Mouse (Mus musculus) Patski (cell line): ENCODE results near the gene Slc24a4. TPM values are rescaled to one million over a fixed set of nuclear protein-coding genes. Genes with fewer than 3 reads are reported as not detected.

Source experiments
- ATAC-seq: fragments of 100-300 bp; one replicate; pipeline ENCODE4 v1.8.0; 2021
- CTCF ChIA-PET: fragments of 350-600 bp; sonication (Branson Sonifier 250); formaldehyde crosslinking; loops from one replicate; lab custom pipeline; 2022; ENCODE audit warnings: inconsistent platforms; lab: Charles Lee
- POLR2A ChIA-PET: fragments of 350-600 bp; sonication (Branson Sonifier 250); formaldehyde crosslinking; loops from one replicate; lab custom pipeline; 2022; ENCODE audit warnings: antibody characterized with exemption, inconsistent platforms; lab: Charles Lee
- DNase-seq: peaks from one replicate; pipeline ENCODE4 v3.0.0-alpha.2; 2011; ENCODE audit warnings: low read depth, low spot score
- H3K27me3 ChIP-seq: fragments of 371-371 bp; one replicate; pipeline ENCODE4 v1.5.1; 2021
- CTCF ChIP-seq: fragments of 100-300 bp; IDR thresholded peaks from one replicate; pipeline ENCODE4 v1.5.1; 2021
- in situ Hi-C: fragments of 300-500 bp; cut with MboI; formaldehyde crosslinking; loops from 3 replicates; pipeline ENCODE4 v1.11.1; 2018; ENCODE audit warnings: low pct_unique_long_range_greater_than_20kb, mixed read lengths
- polyA plus RNA-seq: library from polyadenylated mRNA; unstranded; gene quantifications from one replicate; pipeline ENCODE4 v1.2.3, GENCODE M21; 2021

The Slc24a4 gene
- polyA plus RNA-seq, 1 experiment from 2014 or later: not detected

DNA sequence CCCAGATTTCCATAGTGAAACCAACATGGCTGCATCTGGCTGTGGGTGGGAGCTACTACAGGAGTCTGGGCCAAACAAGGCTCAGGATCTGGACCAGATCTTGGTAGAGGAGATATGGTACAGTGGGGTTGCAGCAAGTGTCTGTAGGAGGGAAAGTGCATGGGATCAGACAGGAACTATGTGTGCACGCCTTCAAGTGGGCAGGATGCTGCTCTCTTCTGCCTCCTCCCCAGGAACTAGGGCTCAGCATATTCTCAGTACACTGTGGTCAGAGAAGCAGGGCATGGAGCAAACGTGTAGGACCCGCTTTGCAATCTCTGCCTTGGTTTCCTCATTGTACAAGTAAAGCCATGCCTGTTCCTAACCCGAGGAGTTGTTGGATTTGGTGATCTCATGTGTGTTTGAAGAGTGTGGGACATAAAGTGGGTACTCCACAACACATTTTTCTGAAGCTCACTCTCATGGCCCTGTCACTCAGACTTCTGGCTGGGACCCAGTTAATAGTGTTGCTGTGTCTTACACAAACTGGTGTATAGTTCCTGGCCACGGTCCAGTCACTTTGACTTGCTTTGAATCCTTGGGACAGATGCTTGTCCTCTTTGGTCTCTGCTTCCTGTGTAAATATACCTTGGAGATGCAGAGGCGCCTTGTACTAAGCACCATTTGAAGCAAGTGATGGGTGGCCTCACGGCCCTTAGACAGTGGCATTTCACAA, 164.1 kb downstream of the Slc24a4 start:
- peak; percentile 2 for ATAC-seq
- DNase-seq: no peak
- no peak for TF ChIP-seq CTCF
- H3K27me3 ChIP-seq: no peaks in the 10 kb centered on the region
- in situ Hi-C loops: no loop called here
- ChIA-PET CTCF (no interaction called here), POLR2A (no interaction called here)

DNA sequence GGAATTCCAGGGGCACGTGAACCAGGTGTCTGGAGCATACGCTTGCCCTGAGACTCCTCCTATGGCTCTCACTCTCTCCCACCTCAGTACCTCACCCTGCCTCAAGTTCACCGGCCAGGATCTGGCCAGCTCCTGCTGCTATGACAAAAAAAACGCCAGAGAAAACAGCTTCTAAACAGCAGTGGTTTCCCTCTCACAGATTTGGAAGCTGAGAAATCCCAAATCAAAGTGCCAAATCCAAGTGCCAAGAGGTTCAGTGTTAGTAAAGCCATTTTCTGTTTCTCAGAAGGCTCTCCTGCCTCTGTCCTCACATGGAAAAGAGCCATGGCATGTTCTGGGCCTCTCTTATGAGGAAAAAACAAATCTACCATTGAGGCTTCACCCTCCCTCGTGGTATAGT, 166.1 kb downstream of the Slc24a4 start:
- ATAC-seq: no peak
- H3K27me3 ChIP-seq: no peaks in the 10 kb centered on the region
- no peak for DNase-seq
- CTCF ChIA-PET: no interaction called here
- no peak for TF ChIP-seq CTCF
- in situ Hi-C loops: no loop called here
- POLR2A ChIA-PET: no interaction called here

DNA sequence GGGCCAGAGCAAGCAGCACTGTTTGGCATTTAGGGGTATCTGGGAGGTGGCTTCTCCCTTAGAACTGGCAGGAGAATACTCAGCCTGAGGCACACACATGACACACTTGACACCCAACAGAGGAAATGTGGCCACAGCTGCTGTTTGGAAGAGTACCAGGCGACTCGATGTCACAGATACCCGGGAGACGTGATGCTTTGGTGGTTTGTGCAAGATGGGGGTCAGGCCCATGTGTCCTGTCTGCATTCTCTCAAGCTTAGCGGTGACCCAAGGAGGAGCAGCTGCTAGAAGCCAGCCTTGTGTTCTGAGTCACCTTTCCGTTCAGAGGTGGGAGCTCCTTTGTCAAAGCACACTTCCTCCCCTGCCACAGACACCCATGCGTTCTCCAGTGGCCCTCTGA, 166.7 kb downstream of the Slc24a4 start:
- ATAC-seq: no peak
- POLR2A ChIA-PET: no interaction called here
- in situ Hi-C loops: no loop called here
- CTCF ChIA-PET: no interaction called here
- TF ChIP-seq CTCF: no peak
- H3K27me3 ChIP-seq: no peaks in the 10 kb centered on the region
- no peak for DNase-seq

DNA sequence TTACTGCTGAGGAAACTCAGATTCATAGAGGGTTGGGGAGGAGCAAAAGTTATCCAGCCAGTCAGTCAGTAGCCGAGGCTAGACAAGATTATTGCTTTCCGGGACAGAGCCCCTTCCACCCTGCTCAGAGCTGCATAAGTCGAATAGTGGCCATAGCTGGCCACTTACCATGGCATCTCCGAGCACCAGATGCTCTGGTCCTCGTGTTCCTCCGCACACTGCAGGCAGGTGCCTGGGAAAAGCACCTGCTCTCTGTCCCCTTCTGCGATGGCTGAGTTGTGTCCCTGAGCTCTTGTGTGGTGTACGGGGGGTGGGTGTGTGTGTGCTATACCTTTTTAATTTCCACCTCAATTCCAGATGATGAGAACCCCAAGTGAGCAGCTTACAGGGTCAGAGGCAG, 167.1 kb downstream of the Slc24a4 start:
- no peak for TF ChIP-seq CTCF
- ChIA-PET POLR2A (interaction anchor here (1.5 kb wide), 1 partner anchor 13 kb away, joined by 4 read pairs; no protein-coding TSS in a partner anchor), CTCF (no interaction called here)
- H3K27me3 ChIP-seq: no peaks in the 10 kb centered on the region
- DNase-seq (no peak), ATAC-seq (no peak)
- in situ Hi-C loops: no loop called here

DNA sequence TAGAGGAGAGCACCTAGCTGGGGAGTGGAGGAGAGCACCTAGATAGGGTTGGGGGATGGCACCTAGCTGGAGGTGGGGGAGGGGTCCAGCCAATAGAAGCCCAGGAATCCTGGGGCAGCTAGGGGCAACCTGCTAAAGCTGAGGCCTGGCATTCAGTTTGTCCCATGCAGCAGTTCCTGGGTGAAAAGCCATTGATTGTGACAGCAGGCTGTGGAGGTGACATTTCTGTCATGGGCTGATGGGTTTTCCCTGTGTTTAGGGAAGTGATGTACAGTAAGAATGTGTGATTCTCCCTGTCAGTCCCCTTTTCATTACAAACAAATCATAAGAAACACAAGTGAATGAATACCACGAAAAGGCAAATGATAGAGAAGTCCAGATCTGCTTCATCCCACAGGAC, 167.8 kb downstream of the Slc24a4 start:
- TF ChIP-seq CTCF: no peak
- ATAC-seq (no peak), DNase-seq (no peak)
- in situ Hi-C loops: no loop called here
- POLR2A ChIA-PET: interaction anchor here (1.5 kb wide), 1 partner anchor 12 kb away, joined by 4 read pairs; no protein-coding TSS in a partner anchor
- CTCF ChIA-PET: interaction anchor here (1.2 kb wide), 1 partner anchor 9 kb away, joined by 4 read pairs; no protein-coding TSS in a partner anchor
- H3K27me3 ChIP-seq: no peaks in the 10 kb centered on the region

DNA sequence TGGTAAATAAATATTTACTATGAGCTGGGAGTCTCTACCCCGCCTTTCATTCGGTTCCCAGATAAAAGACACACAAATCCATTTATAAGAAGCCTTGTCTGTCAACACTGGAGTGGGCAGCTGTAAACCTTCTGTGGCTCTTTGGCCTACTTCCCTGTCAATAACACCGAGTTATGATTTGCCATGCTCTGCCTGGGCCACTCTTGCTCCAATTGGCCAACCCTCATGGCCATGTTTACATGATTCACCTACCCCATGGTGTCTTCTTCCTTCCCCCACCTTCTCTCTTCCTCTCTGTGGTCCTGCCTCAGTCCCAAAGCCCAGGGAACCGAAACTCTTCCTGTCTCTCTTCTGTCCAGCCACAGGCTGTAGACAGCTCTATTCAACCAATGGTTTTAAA, 168.4 kb downstream of the Slc24a4 start:
- ChIA-PET POLR2A (interaction anchor here (1.1 to 1.5 kb wide), 2 partner anchors 12 to 13 kb away, joined by 3 to 4 read pairs; no protein-coding TSS in a partner anchor), CTCF (interaction anchor here (0.8 to 1.2 kb wide), 2 partner anchors 9 kb away, joined by 3 to 4 read pairs; no protein-coding TSS in a partner anchor)
- in situ Hi-C loops: no loop called here
- no peak for TF ChIP-seq CTCF
- DNase-seq: no peak
- H3K27me3 ChIP-seq: no peaks in the 10 kb centered on the region
- no peak for ATAC-seq

DNA sequence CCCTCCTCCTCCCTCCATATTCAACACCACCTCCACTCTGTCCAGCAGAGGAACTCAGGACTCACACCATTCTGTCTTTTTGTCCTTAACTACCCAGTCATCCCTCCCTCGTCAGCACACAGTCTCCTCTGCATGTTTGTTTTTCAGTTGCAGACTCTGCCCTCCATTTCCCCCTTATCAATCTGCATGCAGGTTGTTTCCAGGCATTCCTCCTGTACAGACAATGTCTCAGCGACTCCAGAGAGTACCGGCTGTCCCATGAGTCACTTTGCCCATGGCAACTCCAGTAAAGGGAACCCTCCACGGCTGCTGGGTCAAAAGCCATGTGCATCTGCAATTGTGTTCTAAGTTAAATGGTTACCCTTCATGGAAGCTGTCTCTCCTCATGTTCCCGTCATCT, 170.7 kb downstream of the Slc24a4 start:
- no peak for TF ChIP-seq CTCF
- in situ Hi-C loops: no loop called here
- H3K27me3 ChIP-seq: no peaks in the 10 kb centered on the region
- POLR2A ChIA-PET: no interaction called here
- ATAC-seq: no peak
- DNase-seq: no peak
- CTCF ChIA-PET: no interaction called here

DNA sequence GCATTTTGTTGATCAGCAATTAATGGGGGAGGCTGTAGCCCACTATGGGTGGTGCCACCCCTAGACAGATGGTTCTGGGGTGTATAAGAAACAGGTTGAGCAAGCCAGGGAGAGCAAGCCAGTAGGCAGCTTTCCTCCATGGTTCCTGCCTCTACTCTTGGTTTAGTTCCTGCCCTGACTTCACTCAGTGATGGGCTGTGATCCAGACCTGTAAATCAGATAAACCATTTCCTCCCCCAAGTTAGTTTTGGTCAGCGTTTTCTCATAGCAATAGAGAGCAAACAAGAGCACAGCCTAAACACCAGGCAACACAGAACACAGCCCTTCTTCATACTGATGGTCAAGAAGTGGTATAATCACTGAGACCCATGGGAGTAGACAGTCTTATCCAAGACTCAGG, 173.1 kb downstream of the Slc24a4 start:
- ChIA-PET CTCF (no interaction called here), POLR2A (no interaction called here)
- no peak for TF ChIP-seq CTCF
- no peaks in the 10 kb centered on the region for H3K27me3 ChIP-seq
- ATAC-seq (no peak), DNase-seq (no peak)
- in situ Hi-C loops: no loop called here

DNA sequence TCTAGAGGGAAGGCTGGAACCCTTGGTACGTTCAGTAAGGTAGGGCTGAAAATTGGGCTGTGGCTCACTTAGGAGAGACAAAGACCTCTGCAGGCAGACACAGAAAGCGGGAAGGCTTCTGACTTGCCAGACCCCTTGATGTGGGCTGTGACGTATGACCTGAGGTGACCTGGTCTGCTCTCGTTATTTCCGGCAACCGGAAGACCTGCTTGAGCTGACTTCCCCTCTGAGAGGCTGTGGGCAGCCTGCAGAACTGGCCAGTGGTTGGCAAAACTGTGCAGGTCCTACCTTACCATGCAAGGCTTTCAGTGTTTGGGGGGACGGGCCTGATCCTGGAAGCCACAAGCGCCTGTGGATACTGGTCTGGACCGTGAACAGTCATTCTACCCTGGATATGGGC, 173.8 kb downstream of the Slc24a4 start:
- no peak for DNase-seq
- no peak for TF ChIP-seq CTCF
- in situ Hi-C loops: no loop called here
- H3K27me3 ChIP-seq: no peaks in the 10 kb centered on the region
- POLR2A ChIA-PET: no interaction called here
- CTCF ChIA-PET: no interaction called here
- ATAC-seq: no peak

DNA sequence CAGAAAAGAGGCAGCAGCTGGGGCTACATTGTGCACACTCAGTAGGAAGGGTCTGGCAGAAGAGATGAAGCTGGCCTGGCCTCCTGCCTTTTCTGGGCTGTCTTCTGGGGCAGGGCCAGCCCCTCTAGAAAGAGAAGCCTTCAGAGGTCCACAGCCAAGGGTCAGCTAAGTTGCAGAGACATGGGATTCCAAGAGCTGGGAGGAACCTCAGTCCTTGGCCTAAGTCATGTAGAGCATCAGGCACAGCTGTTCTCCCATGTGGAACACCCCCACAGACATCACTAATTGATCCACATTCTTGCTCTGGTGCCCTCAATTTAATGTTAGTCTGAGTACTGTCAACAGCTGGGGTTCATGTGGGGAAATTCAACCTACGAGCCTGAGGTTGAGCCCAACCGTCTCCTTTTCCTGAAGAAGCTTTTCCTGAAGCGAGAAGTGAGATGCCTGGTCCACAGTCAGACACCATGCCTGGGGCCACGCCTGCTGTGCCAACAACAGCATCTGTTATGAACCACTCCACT, 174.4 kb downstream of the Slc24a4 start:
- ATAC-seq (no peak), DNase-seq (no peak)
- POLR2A ChIA-PET: no interaction called here
- CTCF ChIA-PET: no interaction called here
- in situ Hi-C loops: no loop called here
- no peak for TF ChIP-seq CTCF
- no peaks in the 10 kb centered on the region for H3K27me3 ChIP-seq

DNA sequence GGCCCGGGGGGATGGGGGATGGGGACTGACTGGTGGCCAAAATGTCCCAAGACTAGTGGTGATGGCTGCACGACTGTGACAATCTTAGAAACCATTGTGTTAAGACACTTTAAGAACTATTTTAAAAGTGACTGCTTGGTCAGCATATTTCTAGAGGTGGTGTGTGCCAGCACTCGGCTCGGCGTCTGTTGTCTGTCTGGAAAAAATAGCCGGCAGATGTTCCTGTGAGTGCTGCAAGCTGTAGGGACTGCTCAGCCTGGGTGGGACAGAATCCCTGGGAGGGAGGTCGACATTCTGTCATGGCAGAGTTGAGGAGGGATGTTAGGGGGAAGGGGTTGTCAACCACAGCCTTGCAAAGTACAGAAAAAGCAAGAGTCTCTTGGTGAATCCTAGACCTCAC, 175.3 kb downstream of the Slc24a4 start:
- ChIA-PET POLR2A (no interaction called here), CTCF (no interaction called here)
- no peak for TF ChIP-seq CTCF
- no peaks in the 10 kb centered on the region for H3K27me3 ChIP-seq
- in situ Hi-C loops: no loop called here
- DNase-seq: no peak
- ATAC-seq: no peak
